Mouse (Mus musculus): ENCODE data around the gene Ski.

The Ski gene

DNA sequence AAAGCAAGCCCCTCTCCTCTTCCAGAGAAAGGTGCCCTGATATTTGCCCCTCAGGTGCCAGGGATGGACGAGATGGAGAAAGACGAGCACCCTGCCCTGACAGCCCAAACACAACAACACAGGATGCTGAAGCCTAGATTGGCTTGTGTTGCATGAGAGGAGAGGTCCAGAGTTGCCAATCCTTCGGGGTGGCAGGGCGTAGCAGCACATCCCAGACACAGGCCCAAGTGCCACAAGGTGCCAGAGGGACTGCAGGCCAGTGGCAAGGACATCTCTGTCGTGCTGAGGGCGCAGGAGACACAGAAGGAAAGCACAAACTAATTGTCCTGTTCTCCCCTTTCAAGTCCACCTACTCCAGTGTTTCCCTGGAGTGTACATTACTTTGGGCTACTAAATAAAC lies 8.2 kb downstream of the Ski start:
- DNase-seq (ENCODE audit: low spot score in 2 of 2) = no peak

DNA sequence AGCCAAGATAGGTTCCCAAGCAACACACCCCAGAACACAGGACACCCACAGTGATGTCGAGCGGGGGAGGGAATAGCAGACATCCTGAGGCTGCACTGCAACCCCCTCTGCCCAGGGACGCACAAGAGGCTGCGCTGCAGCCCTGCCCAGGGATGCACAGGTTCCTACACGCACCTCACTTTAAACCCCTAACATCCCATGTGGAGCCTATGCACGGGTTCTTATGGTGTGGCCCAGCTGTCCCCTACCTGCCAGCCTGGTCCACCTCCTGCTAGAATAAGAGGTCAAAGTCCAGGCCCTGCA lies 8.7 kb downstream of the Ski start:
- DNase-seq (ENCODE audit: low spot score in 2 of 2) = no peak

GRCm38 (mm10) chr4:155213052-155213751 lies 9.2 kb downstream of the Ski start:
- DNase-seq (ENCODE audit: low spot score in 2 of 2) = no peak

GRCm38 (mm10) chr4:155209494-155209893 lies 12.9 kb downstream of the Ski start:
- no peak for DNase-seq (ENCODE audit: low spot score in 2 of 2)

DNA sequence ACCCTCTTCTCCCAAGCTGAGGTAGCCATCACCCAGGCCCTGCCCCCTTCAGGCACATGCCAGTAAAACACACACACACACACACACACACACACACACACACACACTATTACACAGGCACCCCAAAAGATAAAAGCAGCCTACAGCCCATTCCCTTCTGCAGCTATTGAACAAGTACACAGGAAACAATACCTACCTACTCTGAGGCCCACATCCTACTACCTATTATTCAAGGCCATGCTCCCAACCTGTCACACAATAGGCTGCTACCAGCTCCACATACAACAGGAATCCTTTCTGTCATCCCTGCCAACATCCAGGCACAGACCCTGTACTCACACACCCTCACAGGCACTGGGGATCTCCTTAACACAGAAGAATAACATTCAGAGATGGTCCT lies 13.3 kb downstream of the Ski start:
- DNase-seq (ENCODE audit: low spot score in 2 of 2) = no peak

- no peak for DNase-seq (ENCODE audit: low spot score in 2 of 2)
These were observed 13.8 kb downstream of the Ski start for GRCm38 (mm10) chr4:155208613-155209012.

GRCm38 (mm10) chr4:155207841-155208240 lies 14.6 kb downstream of the Ski start:
- no peak for DNase-seq (ENCODE audit: low spot score in 2 of 2)

- no peak for DNase-seq (ENCODE audit: low spot score in 2 of 2)
These were observed 15.9 kb downstream of the Ski start for GRCm38 (mm10) chr4:155206498-155206897.

GRCm38 (mm10) chr4:155205919-155206318 lies 16.5 kb downstream of the Ski start:
- DNase-seq (ENCODE audit: low spot score in 2 of 2) = no peak

DNA sequence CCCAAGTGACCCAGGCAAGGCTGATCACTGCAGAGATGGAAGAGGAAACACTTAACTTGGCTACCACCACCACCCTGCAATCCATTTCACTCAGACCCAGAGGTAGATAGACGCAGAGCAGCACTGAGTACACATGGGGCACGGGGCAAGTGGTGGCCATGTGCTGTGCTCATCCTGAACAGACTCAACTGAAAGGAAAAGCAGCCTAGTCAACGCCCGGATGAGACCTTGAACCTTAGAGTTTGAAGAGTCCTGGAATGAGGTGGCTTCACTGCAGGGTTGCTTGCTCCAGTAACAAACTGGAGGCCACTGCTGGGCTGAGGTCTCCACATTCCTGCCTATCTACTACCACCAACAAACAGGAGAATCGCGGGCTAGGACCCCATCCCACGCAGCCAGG lies 20.6 kb downstream of the Ski start:
- no peak for DNase-seq (ENCODE audit: low spot score in 2 of 2)

GRCm38 (mm10) chr4:155200861-155201390 lies 21.5 kb downstream of the Ski start:
- peak; percentile 82 to 84 for DNase-seq (ENCODE audit: low spot score in 2 of 2)

DNA sequence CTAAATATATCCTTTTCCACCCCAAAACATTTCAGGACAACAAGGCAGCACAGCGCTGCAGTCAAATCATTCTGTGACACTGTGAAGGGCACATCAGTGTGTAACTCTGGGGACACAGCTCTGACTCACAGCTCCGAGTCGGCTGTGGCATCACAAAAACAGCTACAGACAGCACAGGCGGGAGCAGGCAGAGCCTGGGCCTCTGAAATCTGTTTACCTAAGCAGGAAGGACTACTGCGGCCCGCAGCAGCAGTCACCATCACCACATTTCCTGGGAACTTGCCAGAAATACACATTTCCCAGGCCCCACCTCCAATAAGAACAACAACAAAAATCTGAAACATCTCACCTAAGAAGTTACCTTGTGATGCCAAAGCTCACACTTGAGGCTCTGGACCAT lies 24.7 kb downstream of the Ski start:
- DNase-seq (ENCODE audit: low spot score in 2 of 2) = no peak

GRCm38 (mm10) chr4:155195204-155195603 lies 27.2 kb downstream of the Ski start:
- no peak for DNase-seq (ENCODE audit: low spot score in 2 of 2)

GRCm38 (mm10) chr4:155190275-155190674 lies 32.1 kb downstream of the Ski start:
- no peak for DNase-seq (ENCODE audit: low spot score in 2 of 2)

DNA sequence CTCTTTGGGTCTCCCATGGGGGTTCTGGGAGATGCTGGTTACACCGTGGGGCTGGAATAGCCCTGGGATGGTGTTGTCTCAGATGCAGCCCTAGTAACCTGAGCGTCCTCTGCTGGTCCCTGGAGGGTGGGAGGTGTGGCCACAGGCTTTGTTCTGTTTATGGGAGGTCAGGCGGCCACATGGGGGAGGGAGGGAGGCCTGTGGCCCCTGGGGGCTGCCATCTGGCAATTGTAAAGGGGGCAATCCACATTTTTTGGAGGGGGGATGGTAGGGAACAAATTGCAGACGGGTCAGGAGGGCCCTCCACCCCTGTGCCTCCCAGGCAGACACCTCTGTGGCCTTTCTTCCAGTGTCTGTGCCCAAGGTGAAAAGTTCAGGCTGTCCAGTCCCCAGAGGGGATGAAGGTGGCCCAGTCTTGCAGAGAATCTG lies 32.7 kb downstream of the Ski start:
- peak in 1 of 2 experiments; percentile 25 for DNase-seq (ENCODE audit: low spot score in 2 of 2)

DNA sequence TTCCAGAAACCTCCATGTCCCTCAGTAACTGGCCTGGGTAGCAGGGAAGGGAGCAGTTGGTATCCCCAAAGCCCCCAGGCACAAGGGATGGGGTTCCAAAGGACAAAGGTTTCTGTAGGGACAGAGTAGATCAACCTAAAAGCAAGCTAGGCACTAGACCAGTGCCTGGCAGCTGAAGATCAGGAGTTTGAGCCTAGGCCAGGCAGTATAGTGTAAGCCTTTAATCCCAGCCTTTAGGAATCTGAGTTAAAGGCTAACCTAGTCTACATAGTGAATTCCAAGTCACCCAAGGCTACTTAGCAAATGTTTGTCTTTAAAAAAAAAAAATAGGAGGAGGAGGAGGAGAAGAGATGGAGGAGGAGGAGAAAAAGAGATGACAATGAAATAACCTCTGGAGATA lies 33.6 kb downstream of the Ski start:
- no peak for DNase-seq (ENCODE audit: low spot score in 2 of 2)

- DNase-seq (ENCODE audit: low spot score in 2 of 2) = no peak
These were observed 34.1 kb downstream of the Ski start for GRCm38 (mm10) chr4:155188341-155188740.

DNA sequence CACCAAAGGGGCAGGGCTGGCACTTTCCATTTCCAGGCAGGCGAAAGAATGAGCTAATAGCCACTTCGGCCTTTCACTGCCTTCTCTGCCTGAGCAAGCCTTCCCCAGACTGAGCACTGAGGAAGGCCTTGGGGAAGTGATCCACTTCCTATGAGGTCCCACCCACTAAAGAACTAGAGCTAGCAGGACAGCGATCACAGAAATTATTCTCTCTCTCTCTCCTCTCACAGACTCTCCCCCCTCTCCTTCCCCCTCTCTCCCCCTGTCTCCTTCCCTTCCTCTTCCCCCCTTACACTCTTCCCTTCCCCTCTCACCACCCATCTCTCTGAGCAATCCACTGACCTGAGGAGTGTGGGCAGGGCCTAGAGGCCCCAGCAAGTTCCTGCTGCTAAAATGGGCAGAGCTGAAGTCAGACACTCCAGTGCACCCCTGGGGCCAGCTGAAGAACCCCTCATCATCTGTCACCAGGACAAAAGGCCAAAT lies 35.2 kb downstream of the Ski start:
- DNase-seq (ENCODE audit: low spot score in 2 of 2) = peak; percentile 40 to 43

- DNase-seq (ENCODE audit: low spot score in 2 of 2) = no peak
These were observed 36.5 kb downstream of the Ski start for GRCm38 (mm10) chr4:155185845-155186244.

DNA sequence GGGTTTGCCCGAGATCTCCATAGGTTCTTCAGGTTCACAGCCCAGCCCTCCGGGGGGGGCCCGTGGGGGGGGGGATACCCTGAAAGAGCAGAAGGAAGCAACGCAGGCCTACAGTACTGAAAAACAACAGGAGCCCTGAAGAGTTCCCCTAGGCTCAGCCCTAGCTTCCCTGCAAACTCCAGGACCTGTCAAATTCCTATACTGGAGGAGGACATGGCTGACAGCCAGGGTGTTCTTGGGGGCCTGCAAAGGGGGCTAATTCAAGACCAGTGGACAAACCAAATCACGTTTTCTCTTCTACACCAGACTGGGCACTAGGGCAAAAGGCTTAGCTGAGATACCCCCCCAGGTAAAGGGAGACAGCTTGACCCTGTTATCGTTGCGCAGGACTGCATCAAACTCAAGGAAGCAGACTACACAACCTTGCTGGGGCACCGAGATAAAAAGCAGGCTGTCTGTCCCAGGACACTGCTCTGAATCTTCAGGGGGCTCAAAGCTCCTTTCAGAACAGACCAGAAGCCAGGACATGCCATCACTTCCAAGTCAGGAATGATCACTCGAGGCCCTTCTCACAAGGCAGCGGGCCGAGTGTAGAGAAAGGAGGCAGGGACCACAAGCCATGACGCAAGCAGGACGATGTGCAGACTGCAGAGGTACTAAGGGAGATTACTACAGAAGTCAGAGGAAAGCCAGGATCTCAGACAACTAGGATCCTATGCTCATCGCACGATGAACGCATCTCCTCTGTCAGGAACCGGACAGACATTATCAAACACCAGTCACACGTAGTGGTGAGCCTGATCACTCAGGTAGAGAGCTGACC lies 37.9 kb downstream of the Ski start:
- DNase-seq (ENCODE audit: low spot score in 2 of 2) = no peak

GRCm38 (mm10) chr4:155183201-155183600 lies 39.2 kb downstream of the Ski start:
- DNase-seq (ENCODE audit: low spot score in 2 of 2) = no peak

GRCm38 (mm10) chr4:155178981-155179512 lies 43.3 kb downstream of the Ski start:
- DNase-seq (ENCODE audit: low spot score in 2 of 2) = no peak

- peak; percentile 77 for DNase-seq (ENCODE audit: low spot score in 2 of 2)
These were observed 44.1 kb downstream of the Ski start for GRCm38 (mm10) chr4:155178274-155178673.

Data from spleen, postnatal 36 days (tissue).